8 mouse cellular contexts compared by ENCODE assay signal in the genomic region with DNA sequence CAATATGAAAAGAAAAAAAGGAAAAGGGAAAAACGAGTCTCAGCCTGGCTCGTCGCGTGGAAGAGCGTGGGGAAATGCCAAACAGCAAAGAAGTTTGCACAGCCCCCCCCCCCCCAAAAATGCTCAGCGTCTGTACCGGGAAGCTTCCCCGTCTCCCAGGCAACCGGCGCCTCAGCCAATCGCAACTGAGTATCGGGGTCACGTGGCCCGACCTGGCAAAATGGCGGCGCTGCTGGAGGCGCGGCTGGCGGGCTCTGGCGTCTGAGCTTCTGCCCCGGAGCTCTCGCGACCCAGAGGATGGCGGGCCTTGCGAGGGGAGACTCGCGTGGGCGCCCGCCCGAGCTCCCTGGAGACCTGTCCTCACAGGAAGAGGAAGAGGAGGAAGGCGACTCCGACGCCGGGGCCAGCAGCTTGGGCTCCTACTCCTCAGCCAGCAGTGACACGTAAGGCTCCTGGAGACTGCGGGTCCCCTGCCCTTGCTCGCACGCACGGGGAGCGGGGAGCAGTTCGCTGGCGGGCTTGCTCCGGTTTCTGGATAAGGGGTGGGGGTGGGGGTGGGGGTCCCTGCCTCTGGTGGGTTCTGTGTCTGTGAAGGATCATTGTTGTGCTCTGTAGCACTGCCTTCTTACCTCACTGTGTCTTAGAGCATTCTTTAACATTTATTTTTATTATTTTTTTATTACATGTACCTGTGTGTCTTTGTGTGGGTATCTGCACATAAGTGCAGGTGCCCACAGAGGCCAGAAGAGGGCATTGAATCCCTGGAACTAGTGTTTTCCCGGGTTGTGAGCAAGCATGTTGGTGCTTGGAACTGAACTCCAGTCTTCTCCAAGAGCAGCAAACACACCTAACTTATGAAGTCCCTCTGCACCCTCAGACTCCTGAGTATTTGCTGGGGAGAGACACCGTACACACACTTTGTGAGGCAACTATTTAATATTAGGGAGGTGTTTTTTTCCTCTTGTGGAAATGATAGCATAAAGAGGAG. TPM values are rescaled to one million over a fixed set of nuclear protein-coding genes. Genes with fewer than 3 reads are reported as not detected.
A peak's percentile ranks its signal among the peaks of the same experiment; 100 is the strongest.
DNase-seq lines count a peak whose midpoint lies in the region; ATAC-seq and TF ChIP-seq lines count a peak whose summit lies in the region.

No protein-coding gene starts in this region.

- H3K4me2 ChIP-seq in forebrain, postnatal 0 days (ENCODE audit: low read depth), result peak overlapping the region; percentile 57
- H3K4me2 ChIP-seq in lung, embryonic 14.5 days, result peak overlapping the region; percentile 71

- peak; percentile 98 for ATAC-seq in forebrain, postnatal 0 days
- ATAC-seq in lung, embryonic 14.5 days (ENCODE audit: insufficient read depth), result peak; percentile 96
- ATAC-seq in neutrophil, adult 5-6 weeks (ENCODE audit: extremely low read depth, insufficient number of reproducible peaks, low FRiP score, poor library complexity, severe bottlenecking), result peak; percentile 91

- no peaks in the 10 kb centered on the region for H3K9me3 ChIP-seq in forebrain, postnatal 0 days (ENCODE audit: low read length)
- no peaks in the 10 kb centered on the region for H3K9me3 ChIP-seq in lung, embryonic 14.5 days (ENCODE audit: low read depth, low read length)

- H3K27ac ChIP-seq in cerebellum, adult 2 months (ENCODE audit: insufficient read depth, low read length), result no peak overlapping the region
- H3K27ac ChIP-seq in forebrain, postnatal 0 days (ENCODE audit: low read depth, low read length), result peak overlapping the region; percentile 78
- no peak overlapping the region for H3K27ac ChIP-seq in lung, embryonic 14.5 days (ENCODE audit: low read depth)

- DNase-seq in MEL-GATA-1-ER (ENCODE audit: extremely low read depth, low read depth), result peak; percentile 50
- peak; percentile 86 to 91 for DNase-seq in cerebellum, adult 2 months
- peak; percentile 94 for DNase-seq in forebrain, postnatal 0 days
- peak; percentile 95 for DNase-seq in heart, postnatal 4 days
- peak; percentile 71 to 86 for DNase-seq in layer of hippocampus, adult 8-10 months (ENCODE audit: low spot score in 2 of 2)
- DNase-seq in lung, embryonic 14.5 days, result peak; percentile 95
- DNase-seq in testis, postnatal 14 days (ENCODE audit: low spot score), result peak; percentile 89

- peak overlapping the region; percentile 70 for H3K9ac ChIP-seq in forebrain, postnatal 0 days
- peak overlapping the region; percentile 75 for H3K9ac ChIP-seq in lung, embryonic 14.5 days

- peak overlapping the region; percentile 96 for H3K4me3 ChIP-seq in cerebellum, adult 2 months (replicated peaks; ENCODE audit: insufficient read depth, low read depth, low read length)
- H3K4me3 ChIP-seq in forebrain, postnatal 0 days (ENCODE audit: low read depth, low read length), result peak overlapping the region; percentile 82
- H3K4me3 ChIP-seq in lung, embryonic 14.5 days (ENCODE audit: low read depth, low read length), result peak overlapping the region; percentile 81

- 4% methylated on average over 44 of the region's 45 CpGs for WGBS in cerebellum, adult 2 months
- WGBS in forebrain, postnatal 0 days, result 4% methylated on average over 45 of the region's 45 CpGs
- 4% methylated on average over 45 of the region's 45 CpGs for WGBS in lung, embryonic 14.5 days

- no peaks in the 10 kb centered on the region for H3K36me3 ChIP-seq in forebrain, postnatal 0 days (ENCODE audit: insufficient read depth)
- H3K36me3 ChIP-seq in lung, embryonic 14.5 days (ENCODE audit: insufficient read depth), result no peaks in the 10 kb centered on the region

- TF ChIP-seq POLR2A in cerebellum, adult 2 months (IDR thresholded peaks at IDR 0.05; ENCODE audit: borderline replicate concordance, insufficient read depth, low read length), result no peak

- TF ChIP-seq CTCF in cerebellum, adult 2 months (IDR thresholded peaks at IDR 0.05; ENCODE audit: borderline replicate concordance, insufficient read depth, low read depth, low read length), result no peak
- TF ChIP-seq CTCF in forebrain, postnatal 0 days (IDR thresholded peaks at IDR 0.05; ENCODE audit: low read depth), result peak; percentile 35
- TF ChIP-seq CTCF in lung, embryonic 14.5 days (IDR thresholded peaks at IDR 0.05; ENCODE audit: low read depth), result peak; percentile 22

- no peaks in the 10 kb centered on the region for H3K4me1 ChIP-seq in cerebellum, adult 2 months (ENCODE audit: control insufficient read depth, insufficient read depth, low read length)
- no peaks in the 10 kb centered on the region for H3K4me1 ChIP-seq in forebrain, postnatal 0 days (ENCODE audit: insufficient read depth)
- no peaks in the 10 kb centered on the region for H3K4me1 ChIP-seq in lung, embryonic 14.5 days (ENCODE audit: insufficient read depth)

- no peaks in the 10 kb centered on the region for H3K27me3 ChIP-seq in cerebellum, adult 2 months (ENCODE audit: control insufficient read depth, insufficient read depth, low read length)
- no peaks in the 10 kb centered on the region for H3K27me3 ChIP-seq in forebrain, postnatal 0 days (ENCODE audit: insufficient read depth, low read length)
- H3K27me3 ChIP-seq in lung, embryonic 14.5 days (ENCODE audit: insufficient read depth, low read length), result no peaks in the 10 kb centered on the region

RNA-seq across cellular contexts. Expression of a gene that starts 9.8 kb away (rescaled TPM):
- 4.0 and 4.6 TPM in 2 replicates for polyA plus RNA-seq in cerebellum, adult 2 months (2012; rRNA removed)
- 5.8 and 10.5 TPM in 2 replicates for total RNA-seq in forebrain, postnatal 0 days (2014; rRNA removed)
- 3.2 and 3.3 TPM in 2 replicates for polyA plus RNA-seq in forebrain, postnatal 0 days (2015; fragmentation: Nextera tagmentation; extraction: Ambion mirVana)
- total RNA-seq in heart, postnatal 4 days (2021), result 1 to 10 TPM; 7.0 to 7.6 TPM
- 1 to 10 TPM; 6.4 to 9.2 (median 7.8) TPM for total RNA-seq in layer of hippocampus, adult 8-10 months (2022)
- polyA plus RNA-seq in lung, embryonic 14.5 days (2014; fragmentation: Nextera tagmentation; extraction: Ambion mirVana), result 3.7 and 4.1 TPM in 2 replicates
- 1.7 and 3.1 TPM in 2 replicates for total RNA-seq in neutrophil, adult 5-6 weeks (2017)
